Mouse (Mus musculus) MN1 (cell line): ENCODE measurements around the gene Cst7.
A peak's percentile ranks its signal among the peaks of the same experiment; 100 is the strongest.
"Not testable (repeated sequence)": the region's sequence is repeated elsewhere in the genome, so short reads cannot be mapped to it uniquely, and the experiment has no call there.

Experiments
- DNase-seq: peaks from one replicate; pipeline ENCODE4 v3.0.0-alpha.2; 2016; ENCODE audit warnings: low spot score

Gene Cst7

GRCm38 (mm10) chr2:150569847-150570590 lies at the start of gene Cst7:
TSS of gene Cst7 (plus strand) at chr2:150570415.
- no peak for DNase-seq

- DNase-seq: no peak
These were observed 44.5 kb upstream of the Cst7 start for GRCm38 (mm10) chr2:150525703-150526207.

GRCm38 (mm10) chr2:150549576-150549975 lies 20.6 kb upstream of the Cst7 start:
- DNase-seq: not testable (repeated sequence)

DNA sequence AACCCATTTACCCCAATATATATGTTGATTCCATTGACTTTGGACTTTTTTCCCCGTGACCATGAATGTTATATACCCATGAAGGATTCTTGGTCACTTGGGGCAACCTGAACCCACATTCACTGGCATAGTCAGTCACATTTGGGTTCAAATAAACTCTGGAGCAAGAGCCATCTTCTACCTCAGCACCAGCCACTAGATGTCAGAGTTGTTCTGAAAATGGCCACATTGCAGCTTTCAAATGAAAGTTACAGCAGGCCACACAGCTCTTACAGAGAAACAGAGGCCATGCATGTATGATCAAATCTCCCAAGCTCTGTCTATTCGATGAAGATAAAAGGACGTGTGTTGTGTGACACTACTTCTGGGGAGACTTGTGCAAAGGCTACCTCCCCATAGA lies 11.6 kb upstream of the Cst7 start:
- DNase-seq: peak; percentile 59

DNA sequence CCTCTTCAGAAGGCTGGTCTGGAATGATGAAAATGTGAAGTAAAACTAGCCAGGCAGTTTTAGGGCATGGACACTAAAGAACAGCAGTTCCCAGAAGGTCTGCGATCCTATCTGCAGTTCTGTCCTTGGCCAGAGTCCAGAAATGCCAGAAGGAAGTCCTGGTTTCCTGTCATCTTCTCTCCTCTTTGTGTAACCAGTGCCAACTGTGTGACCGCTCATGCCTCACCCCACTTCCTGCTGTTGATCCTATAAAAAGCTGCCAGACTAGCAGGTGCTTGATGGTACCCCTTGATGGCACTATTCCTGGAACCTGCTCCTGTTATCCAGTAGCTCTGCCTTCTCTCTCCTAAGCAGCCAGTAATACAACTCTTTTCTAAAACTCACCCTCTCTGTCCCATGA lies 3.2 kb upstream of the Cst7 start:
- DNase-seq: peak; percentile 73

GRCm38 (mm10) chr2:150570761-150571160 lies 546 bp downstream of the Cst7 start:
- no peak for DNase-seq

GRCm38 (mm10) chr2:150572463-150572862 lies 2.2 kb downstream of the Cst7 start:
- no peak for DNase-seq

DNA sequence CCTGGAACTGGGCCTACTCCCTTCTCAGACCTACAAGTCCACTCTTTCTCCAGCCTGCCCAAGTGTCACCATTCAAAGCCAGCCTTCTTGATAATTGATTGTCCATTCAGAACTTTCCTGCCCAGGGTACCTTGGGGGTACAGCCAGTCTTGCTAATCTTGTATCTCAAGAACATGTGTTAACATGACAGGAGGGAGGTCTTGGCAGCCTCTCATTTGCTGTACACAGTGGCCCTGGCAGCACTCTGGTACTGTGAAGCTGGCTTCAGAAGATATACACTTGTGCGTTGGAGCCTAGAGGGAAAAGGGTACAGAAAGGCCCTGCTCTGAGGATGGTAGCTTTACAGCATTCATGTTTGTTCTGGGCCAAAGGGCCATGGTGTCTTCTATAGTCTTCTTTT lies 6.0 kb downstream of the Cst7 start:
- no peak for DNase-seq

- no peak for DNase-seq
These were observed 8.4 kb downstream of the Cst7 start for GRCm38 (mm10) chr2:150578603-150579002.

GRCm38 (mm10) chr2:150579628-150580027 lies 9.4 kb downstream of the Cst7 start:
- DNase-seq: no peak

GRCm38 (mm10) chr2:150589076-150589475 lies 18.9 kb downstream of the Cst7 start:
- DNase-seq: no peak

- DNase-seq: no peak
These were observed 25.4 kb downstream of the Cst7 start for GRCm38 (mm10) chr2:150595411-150596190.

GRCm38 (mm10) chr2:150600263-150600662 lies 30.0 kb downstream of the Cst7 start:
- no peak for DNase-seq

DNA sequence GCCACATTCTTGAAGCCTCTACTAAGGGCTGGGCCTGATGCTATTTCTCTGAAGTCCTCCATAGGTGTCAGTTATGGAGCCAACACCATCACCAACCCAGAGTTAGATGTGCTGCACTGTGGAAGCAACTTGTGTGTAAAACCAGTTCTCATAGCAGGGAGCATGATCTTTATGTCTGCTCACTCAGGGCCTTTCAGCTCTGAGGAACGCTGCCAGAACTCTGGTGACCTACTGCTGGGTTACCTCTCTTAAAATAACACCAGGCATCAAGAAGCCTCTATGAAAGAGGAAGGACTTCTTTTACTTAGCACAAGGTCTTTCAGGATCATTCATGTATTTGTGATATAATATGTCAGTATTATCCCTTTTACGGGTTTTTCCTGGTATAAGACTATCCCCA lies 32.0 kb downstream of the Cst7 start:
- no peak for DNase-seq

GRCm38 (mm10) chr2:150604802-150605201 lies 34.6 kb downstream of the Cst7 start:
- DNase-seq: no peak

DNA sequence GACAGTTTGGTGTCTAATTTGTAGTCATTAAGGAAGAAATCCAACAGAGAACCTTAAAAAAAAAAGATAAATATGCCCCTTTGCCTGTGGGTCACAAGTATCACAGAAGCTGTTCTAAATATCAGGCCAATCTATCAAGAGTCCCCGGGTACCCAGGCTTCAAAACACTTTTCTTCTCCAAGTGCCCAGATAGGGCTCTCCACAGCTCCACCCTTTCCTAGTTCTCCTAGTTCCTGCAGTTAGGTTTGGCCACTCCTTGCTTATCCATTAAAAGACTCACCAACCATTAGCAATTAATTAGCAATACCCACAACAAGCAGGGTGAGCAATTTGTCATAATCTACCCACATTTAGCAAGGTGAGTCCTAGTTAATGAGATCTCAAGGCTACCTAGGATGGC lies 36.9 kb downstream of the Cst7 start:
- DNase-seq: no peak

DNA sequence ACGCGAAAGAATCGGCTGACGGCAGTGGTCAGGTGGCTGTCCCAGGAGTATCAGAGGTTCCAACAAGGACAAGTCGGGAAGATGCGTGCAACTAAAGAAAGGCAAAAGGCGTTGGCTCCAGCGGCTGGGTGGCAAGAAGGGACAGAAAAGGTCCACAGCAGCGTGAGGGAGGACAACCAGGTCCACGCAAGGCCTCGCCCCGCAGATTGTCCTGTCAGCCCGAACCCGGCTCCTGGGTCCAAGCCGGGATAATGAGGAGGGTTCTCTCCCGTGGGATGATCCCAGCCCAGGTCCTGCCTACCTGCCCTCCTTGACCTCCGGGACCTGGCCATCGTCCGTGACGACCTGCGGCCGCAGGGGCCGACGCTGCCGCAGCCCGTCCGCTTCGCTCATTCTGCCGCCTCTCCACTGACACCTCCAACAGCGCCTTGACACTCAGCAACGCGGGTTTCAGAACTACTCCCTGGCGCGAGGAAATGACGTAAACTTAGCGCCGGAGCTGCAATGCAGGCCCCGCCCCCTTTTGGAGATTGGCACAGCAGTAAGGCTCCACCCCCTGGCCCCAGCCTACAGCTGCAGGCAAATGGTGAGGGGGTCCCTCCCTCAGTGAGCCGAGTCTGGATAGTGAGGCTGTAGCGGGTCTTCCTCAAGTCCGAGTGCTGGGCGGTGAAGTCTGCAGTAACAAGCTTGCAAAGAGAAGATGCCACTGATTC lies 38.0 kb downstream of the Cst7 start, which contains the start of gene Apmap:
Gene Apmap, minus strand, starts transcription at position 481 of the 713 bp plus-strand sequence.
- DNase-seq: peak; percentile 96

DNA sequence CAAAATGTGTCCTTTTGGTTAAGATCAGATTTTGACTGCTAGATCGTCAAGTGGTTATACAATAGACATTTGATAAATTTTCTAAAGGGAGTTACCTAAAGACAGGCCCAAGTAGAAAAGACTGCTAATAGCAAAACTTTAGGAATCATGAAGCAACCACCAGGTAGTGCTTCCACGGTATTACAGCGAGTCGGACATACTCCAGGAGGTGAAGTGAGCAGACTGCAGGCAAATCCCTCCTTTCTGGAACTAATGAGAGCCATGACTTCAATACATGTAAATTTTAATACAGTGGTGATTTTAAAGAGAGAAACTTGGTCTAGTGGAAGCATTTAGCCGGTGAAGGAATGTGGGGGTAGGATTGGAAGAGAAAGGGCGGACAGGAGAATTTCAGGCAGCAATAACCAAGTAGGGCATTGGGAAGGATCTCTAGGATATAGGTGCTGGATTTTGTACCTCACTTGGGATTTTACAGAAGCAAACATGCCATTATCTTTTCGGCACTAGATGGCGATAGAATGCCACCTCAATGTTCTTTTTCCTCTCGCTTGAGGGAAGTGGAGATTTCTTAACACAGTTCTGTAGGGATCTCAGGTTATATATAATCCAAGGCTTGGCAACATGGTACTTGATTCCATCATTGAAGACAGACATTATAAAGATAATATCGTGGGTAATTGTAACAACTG lies 38.8 kb downstream of the Cst7 start:
- peak; percentile 81 for DNase-seq

- DNase-seq: no peak
These were observed 39.9 kb downstream of the Cst7 start for GRCm38 (mm10) chr2:150610097-150610496.

DNA sequence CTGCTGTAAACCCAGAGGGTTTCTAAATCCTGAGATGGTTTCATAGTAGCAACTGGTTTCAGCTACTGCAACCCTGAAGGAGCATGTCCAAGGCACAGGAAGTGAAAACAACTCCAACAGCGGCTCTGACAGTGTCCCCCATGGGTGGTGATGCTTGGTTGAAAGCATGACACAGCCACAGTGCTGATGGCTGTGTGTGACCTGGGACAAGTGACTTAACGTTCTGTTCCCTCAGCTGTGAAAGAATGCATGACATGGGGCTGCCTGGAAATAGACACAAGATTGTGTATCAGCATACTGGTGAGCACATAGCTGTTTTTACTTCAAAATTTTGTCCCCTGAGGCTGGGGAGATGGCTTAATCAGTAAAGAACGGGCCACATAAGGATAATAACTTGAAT lies 51.5 kb downstream of the Cst7 start:
- DNase-seq: no peak

- no peak for DNase-seq
These were observed 53.7 kb downstream of the Cst7 start for GRCm38 (mm10) chr2:150623957-150624356.

GRCm38 (mm10) chr2:150624926-150625325 lies 54.7 kb downstream of the Cst7 start:
- no peak for DNase-seq
